Comparison of ENCODE assay signal across 9 mouse cellular contexts in genomic region chr14:28509441-28510340, GRCm38 (mm10). TPM values are rescaled to one million over a fixed set of nuclear protein-coding genes. Genes with fewer than 3 reads are reported as not detected.
DNase-seq lines count a peak whose midpoint lies in the region; ATAC-seq and TF ChIP-seq lines count a peak whose summit lies in the region.
"Had no signal": no experiment of that assay in that cellular context is flagged by ENCODE, and none has a peak within 500 bp of the region (broad histone marks: within the 10 kb centered on the region; RNA-seq: fewer than 3 reads in every experiment).

No protein-coding gene starts in this region.

- WGBS in forebrain, embryonic 13.5 days = under 1% methylated on average over 43 of the region's 47 CpGs
- 2% methylated on average over 47 of the region's 47 CpGs for WGBS in hindbrain, postnatal 0 days
- 0% methylated on average over 47 of the region's 47 CpGs for WGBS in midbrain, embryonic 13.5 days

- peaks cover 67% of the 10 kb centered on the region for H3K4me1 ChIP-seq in forebrain, embryonic 13.5 days
- peaks cover 4% of the 10 kb centered on the region; the same call in 1 of the 2 replicates for H3K4me1 ChIP-seq in hindbrain, postnatal 0 days (ENCODE audit: insufficient read depth, low read length)
- peaks cover 70% of the 10 kb centered on the region for H3K4me1 ChIP-seq in midbrain, embryonic 13.5 days (replicated peaks)

- H3K4me3 ChIP-seq in forebrain, embryonic 13.5 days = peak overlapping the region; percentile 58
- peak overlapping the region; percentile 45 for H3K4me3 ChIP-seq in hindbrain, postnatal 0 days (ENCODE audit: low read length)
- peak overlapping the region; percentile 54 for H3K4me3 ChIP-seq in midbrain, embryonic 13.5 days (replicated peaks)

- ATAC-seq in forebrain, embryonic 13.5 days = 0 out of 2 replicates have a peak, but pooled peaks have one; percentile 12
- ATAC-seq in hindbrain, postnatal 0 days = 0 out of 2 replicates have a peak, but pooled peaks have one; percentile 16
- 0 out of 2 replicates have a peak, but pooled peaks have one; percentile 4 for ATAC-seq in midbrain, embryonic 13.5 days
- no peak for ATAC-seq in CD4-positive, CD25-positive, alpha-beta regulatory T cell, adult 4 months

- H3K27ac ChIP-seq in forebrain, embryonic 13.5 days = 0 out of 2 replicates have a peak overlapping the region, but pooled peaks have one; percentile 36
- peak overlapping the region; percentile 69; the same call in 1 of the 2 replicates for H3K27ac ChIP-seq in hindbrain, postnatal 0 days
- peak overlapping the region; percentile 64 for H3K27ac ChIP-seq in midbrain, embryonic 13.5 days

- H3K9me3 ChIP-seq in forebrain, embryonic 13.5 days (replicated peaks) = no peaks in the 10 kb centered on the region
- no peaks in the 10 kb centered on the region for H3K9me3 ChIP-seq in hindbrain, postnatal 0 days (ENCODE audit: low read length)
- no peaks in the 10 kb centered on the region for H3K9me3 ChIP-seq in midbrain, embryonic 13.5 days

- no peaks in the 10 kb centered on the region for H3K36me3 ChIP-seq in forebrain, embryonic 13.5 days (ENCODE audit: poor library complexity, severe bottlenecking)
- no peaks in the 10 kb centered on the region for H3K36me3 ChIP-seq in hindbrain, postnatal 0 days (ENCODE audit: insufficient read depth, low read length)
- H3K36me3 ChIP-seq in midbrain, embryonic 13.5 days = no peaks in the 10 kb centered on the region

- no peak for TF ChIP-seq CTCF in hindbrain, postnatal 0 days (IDR thresholded peaks at IDR 0.05; ENCODE audit: low read depth)

- H3K9ac ChIP-seq in forebrain, embryonic 13.5 days = peak overlapping the region; percentile 59
- H3K9ac ChIP-seq in hindbrain, postnatal 0 days (replicated peaks; ENCODE audit: low read length) = peak overlapping the region; percentile 53
- peak overlapping the region; percentile 65 for H3K9ac ChIP-seq in midbrain, embryonic 13.5 days (replicated peaks)

- H3K4me2 ChIP-seq in forebrain, embryonic 13.5 days = peak overlapping the region; percentile 89
- H3K4me2 ChIP-seq in hindbrain, postnatal 0 days (ENCODE audit: low read depth, low read length) = peak overlapping the region; percentile 84
- H3K4me2 ChIP-seq in midbrain, embryonic 13.5 days (replicated peaks) = peak overlapping the region; percentile 85

- peaks cover 78% of the 10 kb centered on the region for H3K27me3 ChIP-seq in forebrain, embryonic 13.5 days
- peaks cover 3% of the 10 kb centered on the region; the same call in 1 of the 2 replicates for H3K27me3 ChIP-seq in hindbrain, postnatal 0 days (ENCODE audit: insufficient read depth, low read length)
- peaks cover 80% of the 10 kb centered on the region for H3K27me3 ChIP-seq in midbrain, embryonic 13.5 days

- peak; percentile 46 to 64 for DNase-seq in layer of hippocampus, postnatal 10 days (ENCODE audit: low spot score in 2 of 2)
- DNase-seq in layer of hippocampus, adult 8-10 months (ENCODE audit: low spot score in 2 of 2) = no peak
- peak; percentile 34 for DNase-seq in adrenal gland, postnatal 14 days
- peak; percentile 56 for DNase-seq in hindbrain, postnatal 0 days (ENCODE audit: low spot score)
- no peak for DNase-seq in thymus, postnatal 4 days

RNA-seq across cellular contexts. Expression of gene Wnt5a, which starts 5.1 kb away (rescaled TPM):
- 10 to 100 TPM; 18.9 to 19.9 TPM for total RNA-seq in layer of hippocampus, postnatal 10 days (2021)
- total RNA-seq in layer of hippocampus, adult 8-10 months (2022) = 10 to 100 TPM; 10.1 to 11.2 (median 10.8) TPM
- total RNA-seq in adrenal gland, postnatal 14 days (2021) = 21.5 and 25.7 TPM in 2 replicates
- polyA plus RNA-seq in forebrain, embryonic 13.5 days (2015; fragmentation: Nextera tagmentation; extraction: Ambion mirVana) = 10.0 and 16.1 TPM in 2 replicates
- total RNA-seq in hindbrain, postnatal 0 days (2014; rRNA removed) = 18.3 and 21.0 TPM in 2 replicates
- polyA plus RNA-seq in hindbrain, postnatal 0 days (2015; fragmentation: Nextera tagmentation; extraction: Ambion mirVana) = 17.8 and 19.6 TPM in 2 replicates
- polyA plus RNA-seq in midbrain, embryonic 13.5 days (2015; fragmentation: Nextera tagmentation; extraction: Ambion mirVana) = 14.4 and 17.9 TPM in 2 replicates
- polyA plus RNA-seq in CD4-positive, CD25-positive, alpha-beta regulatory T cell, adult 4 months (2017; shearing (Covaris generic)) = not detected
- total RNA-seq: hematopoietic stem cell, adult 5-6 weeks had no signal

Comparison
In these comparisons a context has a peak if more than half of its experiments do, and no peak if none do; other contexts are left out.
1. DNase-seq: peak in layer of hippocampus, postnatal 10 days (2 of 2), adrenal gland, postnatal 14 days (single experiment) and hindbrain, postnatal 0 days (single experiment); none in layer of hippocampus, adult 8-10 months (0 of 2) and thymus, postnatal 4 days (single experiment).
2. Peak in every context shown above with its lines, with median percentiles within 50 percentile points of each other: H3K27ac ChIP-seq, H3K4me2 ChIP-seq, H3K4me3 ChIP-seq and H3K9ac ChIP-seq.